Mouse (Mus musculus): ENCODE data around the gene Cspg4. TPM values are rescaled to one million over a fixed set of nuclear protein-coding genes. Genes with fewer than 3 reads are reported as not detected.

Cspg4 gene
- total and polyA plus RNA-seq, 2 experiments from 2014 or later, result 7.6 to 42.1 TPM

DNA sequence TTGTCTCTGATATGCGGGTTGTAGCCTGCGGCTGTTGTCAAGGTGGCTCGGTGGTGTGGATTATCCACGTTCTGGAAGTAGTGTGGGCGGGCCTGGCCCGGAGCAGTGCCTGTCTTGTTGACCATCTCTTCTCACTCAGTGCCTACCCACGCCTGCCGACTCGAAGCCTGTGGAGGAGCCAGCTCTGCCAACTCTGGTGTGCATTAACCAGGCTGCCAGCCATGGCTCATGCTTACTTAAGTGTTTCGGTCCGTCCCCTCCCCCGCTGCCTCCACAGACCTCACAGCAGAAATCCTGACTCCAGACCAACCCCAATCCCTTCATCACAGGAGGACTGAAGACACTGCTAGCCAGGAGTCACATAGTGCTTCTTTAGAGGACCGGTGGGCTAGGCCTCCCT lies 4.7 kb downstream of the Cspg4 start:
- H3K27me3 ChIP-seq (ENCODE audit: insufficient read depth, low read length), result no peaks in the 10 kb centered on the region
- 65% methylated on average over 13 of the region's 13 CpGs for WGBS
- no peak for TF ChIP-seq CTCF (IDR thresholded peaks at IDR 0.05; ENCODE audit: low read depth)
- H3K9ac ChIP-seq (replicated peaks; ENCODE audit: low read length), result no peak overlapping the region
- H3K4me3 ChIP-seq (ENCODE audit: low read length), result no peak overlapping the region
- H3K4me1 ChIP-seq (ENCODE audit: insufficient read depth, low read length), result 0 out of 2 replicates have a peak, but pooled peaks cover 16% of the 10 kb centered on the region
- H3K9me3 ChIP-seq (ENCODE audit: low read length), result no peaks in the 10 kb centered on the region
- no peaks in the 10 kb centered on the region for H3K36me3 ChIP-seq (ENCODE audit: insufficient read depth, low read length)
- no peak overlapping the region for H3K4me2 ChIP-seq (ENCODE audit: low read depth, low read length)
- DNase-seq (ENCODE audit: low spot score) (peak; percentile 23), ATAC-seq (no peak)
- no peak overlapping the region for H3K27ac ChIP-seq

DNA sequence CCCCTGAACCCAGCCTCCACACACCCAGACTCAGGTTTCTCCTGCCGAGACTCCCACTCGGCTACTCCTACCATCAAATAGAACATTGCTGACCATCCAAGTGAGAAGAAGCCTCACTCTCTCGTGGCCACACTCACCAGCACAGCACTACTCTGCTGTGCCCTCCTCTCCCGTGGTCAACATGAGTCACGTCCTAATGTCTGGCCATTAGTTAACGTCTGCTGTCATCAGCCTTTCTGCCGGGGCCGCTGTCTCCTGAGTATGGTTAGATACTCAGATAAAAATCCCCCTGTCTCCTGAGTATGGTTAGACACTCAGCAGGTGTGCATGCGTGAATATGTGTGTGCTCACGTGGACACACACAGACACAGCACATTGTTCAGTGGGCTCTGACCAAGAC lies 5.9 kb downstream of the Cspg4 start:
- H3K9me3 ChIP-seq (ENCODE audit: low read length), result no peaks in the 10 kb centered on the region
- H3K27ac ChIP-seq, result no peak overlapping the region; the same call in 1 of the 2 replicates
- no peaks in the 10 kb centered on the region for H3K27me3 ChIP-seq (ENCODE audit: insufficient read depth, low read length)
- 71% methylated on average over 10 of the region's 10 CpGs for WGBS
- H3K4me1 ChIP-seq (ENCODE audit: insufficient read depth, low read length), result 0 out of 2 replicates have a peak, but pooled peaks cover 14% of the 10 kb centered on the region
- no peak overlapping the region for H3K9ac ChIP-seq (replicated peaks; ENCODE audit: low read length)
- no peak for TF ChIP-seq CTCF (IDR thresholded peaks at IDR 0.05; ENCODE audit: low read depth)
- DNase-seq (ENCODE audit: low spot score) (no peak), ATAC-seq (no peak)
- no peak overlapping the region for H3K4me3 ChIP-seq (ENCODE audit: low read length)
- no peak overlapping the region for H3K4me2 ChIP-seq (ENCODE audit: low read depth, low read length)
- no peaks in the 10 kb centered on the region for H3K36me3 ChIP-seq (ENCODE audit: insufficient read depth, low read length)

DNA sequence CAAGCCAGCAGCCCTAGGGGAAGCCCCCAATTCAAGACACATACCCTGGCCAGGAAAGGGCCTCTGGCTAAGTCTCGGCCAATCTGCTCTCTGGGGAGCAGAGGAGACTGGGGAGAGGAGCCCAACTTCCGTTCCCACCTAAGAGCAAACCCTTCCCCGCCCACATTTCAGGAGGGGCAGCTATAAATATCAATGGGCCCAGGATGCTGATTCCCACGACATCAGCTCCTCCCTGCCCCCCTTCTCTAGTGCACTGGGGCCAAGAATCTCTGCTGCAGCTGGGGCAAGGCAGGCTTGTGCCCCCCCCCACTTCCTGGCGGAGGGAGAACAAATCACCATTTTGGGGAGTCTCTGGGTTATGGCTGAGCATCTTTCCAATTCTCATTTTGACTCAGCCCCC lies 6.4 kb downstream of the Cspg4 start:
- Histone ChIP-seq H3K27me3 (ENCODE audit: insufficient read depth, low read length) (no peaks in the 10 kb centered on the region), H3K9ac (replicated peaks; ENCODE audit: low read length) (no peak overlapping the region), H3K4me3 (ENCODE audit: low read length) (no peak overlapping the region), H3K4me2 (ENCODE audit: low read depth, low read length) (no peak overlapping the region), H3K27ac (no peak overlapping the region; the same call in 1 of the 2 replicates), H3K9me3 (ENCODE audit: low read length) (no peaks in the 10 kb centered on the region), H3K36me3 (ENCODE audit: insufficient read depth, low read length) (no peaks in the 10 kb centered on the region), H3K4me1 (ENCODE audit: insufficient read depth, low read length) (0 out of 2 replicates have a peak, but pooled peaks cover 14% of the 10 kb centered on the region)
- ATAC-seq, result no peak
- WGBS, result 49% methylated on average over 5 of the region's 5 CpGs
- no peak for TF ChIP-seq CTCF (IDR thresholded peaks at IDR 0.05; ENCODE audit: low read depth)
- DNase-seq (ENCODE audit: low spot score), result peak; percentile 36

DNA sequence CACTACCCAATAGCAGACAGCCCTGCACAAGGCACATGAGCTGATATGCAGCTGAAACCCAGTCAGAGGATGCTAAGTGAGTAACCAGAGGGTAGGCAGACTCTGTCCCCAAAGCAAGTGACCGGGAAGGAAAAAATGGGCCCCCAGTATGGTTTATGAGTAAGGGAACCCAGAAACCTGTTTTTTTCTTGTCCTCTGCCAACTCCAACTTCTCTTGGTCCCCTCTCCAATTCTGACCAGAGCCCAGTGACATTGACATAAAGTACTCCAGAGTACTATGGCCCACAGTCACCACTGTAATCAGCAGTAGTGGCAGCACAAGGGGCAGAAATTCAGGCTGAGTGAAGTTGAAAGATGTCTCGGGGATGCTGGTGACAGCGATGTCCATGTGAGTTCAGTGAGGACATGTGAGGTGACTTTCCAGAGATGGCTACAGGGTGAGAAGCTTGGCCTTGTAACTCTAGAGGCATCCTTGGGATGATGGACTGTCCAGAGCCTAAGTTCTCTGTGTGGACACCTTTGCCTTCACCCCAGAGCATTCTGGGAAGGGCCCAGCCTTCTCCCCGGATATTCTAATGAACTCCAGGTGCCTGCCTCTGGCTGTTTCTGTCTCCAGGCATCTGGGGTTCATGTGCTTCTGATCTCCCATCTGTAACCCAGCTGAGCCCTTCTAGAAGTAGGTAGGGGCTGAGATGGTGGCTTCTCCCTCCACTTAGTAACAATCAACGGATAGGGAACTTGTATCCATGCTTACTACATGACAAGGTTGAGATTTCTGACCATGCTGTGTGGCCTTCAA lies 7.5 kb downstream of the Cspg4 start:
- Histone ChIP-seq H3K9ac (replicated peaks; ENCODE audit: low read length) (no peak overlapping the region), H3K4me2 (ENCODE audit: low read depth, low read length) (no peak overlapping the region), H3K27ac (no peak overlapping the region), H3K4me3 (ENCODE audit: low read length) (no peak overlapping the region), H3K27me3 (ENCODE audit: insufficient read depth, low read length) (no peaks in the 10 kb centered on the region), H3K36me3 (ENCODE audit: insufficient read depth, low read length) (no peaks in the 10 kb centered on the region), H3K9me3 (ENCODE audit: low read length) (no peaks in the 10 kb centered on the region), H3K4me1 (ENCODE audit: insufficient read depth, low read length) (0 out of 2 replicates have a peak, but pooled peaks cover 14% of the 10 kb centered on the region)
- ATAC-seq, result no peak
- no peak for DNase-seq (ENCODE audit: low spot score)
- TF ChIP-seq CTCF (IDR thresholded peaks at IDR 0.05; ENCODE audit: low read depth), result no peak
- WGBS, result 88% methylated on average over 5 of the region's 5 CpGs

DNA sequence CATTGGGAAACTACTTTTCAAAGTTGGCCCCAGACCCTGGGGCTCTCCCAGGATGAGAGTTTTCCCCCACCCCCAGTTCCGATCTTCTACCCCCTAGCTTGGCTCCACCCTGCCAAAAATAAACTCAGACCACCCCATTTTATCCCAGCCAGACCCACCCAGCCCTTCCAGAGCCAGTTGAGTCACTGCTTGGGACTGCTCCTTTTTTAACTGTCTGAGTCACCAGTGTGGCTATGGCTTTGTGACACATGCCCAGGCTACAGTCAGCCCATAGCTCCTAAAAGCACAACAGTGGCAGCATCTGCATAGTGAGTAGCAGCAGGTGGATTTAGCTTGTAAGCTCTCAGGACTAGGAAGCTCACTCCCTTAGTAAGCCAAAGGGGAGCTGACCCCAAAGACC lies 8.3 kb downstream of the Cspg4 start:
- no peak overlapping the region for H3K27ac ChIP-seq
- H3K4me3 ChIP-seq (ENCODE audit: low read length), result no peak overlapping the region
- no peak for ATAC-seq
- H3K4me1 ChIP-seq (ENCODE audit: insufficient read depth, low read length), result 0 out of 2 replicates have a peak, but pooled peaks cover 14% of the 10 kb centered on the region
- no peak for TF ChIP-seq CTCF (IDR thresholded peaks at IDR 0.05; ENCODE audit: low read depth)
- WGBS, result 61% methylated on average over 1 of the region's 1 CpGs
- H3K36me3 ChIP-seq (ENCODE audit: insufficient read depth, low read length), result no peaks in the 10 kb centered on the region
- no peak overlapping the region for H3K4me2 ChIP-seq (ENCODE audit: low read depth, low read length)
- H3K9me3 ChIP-seq (ENCODE audit: low read length), result no peaks in the 10 kb centered on the region
- H3K27me3 ChIP-seq (ENCODE audit: insufficient read depth, low read length), result no peaks in the 10 kb centered on the region
- no peak for DNase-seq (ENCODE audit: low spot score)
- no peak overlapping the region for H3K9ac ChIP-seq (replicated peaks; ENCODE audit: low read length)

DNA sequence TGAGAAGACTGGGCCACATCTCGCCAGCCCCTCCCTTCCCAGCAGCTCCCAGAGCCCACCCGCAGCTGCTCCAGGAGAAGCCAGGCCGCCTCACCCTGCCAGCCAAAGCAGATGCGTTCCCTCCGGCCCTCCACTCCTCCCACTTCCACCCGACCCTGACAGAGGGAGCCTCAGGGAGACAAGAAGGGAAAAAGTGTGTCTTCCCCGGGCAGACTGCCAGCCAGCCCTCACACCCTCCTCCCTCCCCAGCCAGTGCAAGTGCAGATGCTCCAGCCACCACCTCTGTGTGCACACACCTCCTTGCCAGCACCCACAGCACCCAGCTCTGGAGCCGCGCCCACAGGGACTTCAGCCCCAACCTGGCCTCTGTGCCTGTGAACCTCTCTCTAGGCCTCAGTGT lies 12.0 kb downstream of the Cspg4 start:
- Histone ChIP-seq H3K9me3 (ENCODE audit: low read length) (no peaks in the 10 kb centered on the region), H3K4me1 (ENCODE audit: insufficient read depth, low read length) (no peaks in the 10 kb centered on the region), H3K4me3 (ENCODE audit: low read length) (no peak overlapping the region), H3K36me3 (ENCODE audit: insufficient read depth, low read length) (no peaks in the 10 kb centered on the region), H3K27ac (no peak overlapping the region), H3K4me2 (ENCODE audit: low read depth, low read length) (no peak overlapping the region), H3K9ac (replicated peaks; ENCODE audit: low read length) (no peak overlapping the region), H3K27me3 (ENCODE audit: insufficient read depth, low read length) (no peaks in the 10 kb centered on the region)
- TF ChIP-seq CTCF (IDR thresholded peaks at IDR 0.05; ENCODE audit: low read depth), result no peak
- DNase-seq (ENCODE audit: low spot score), result peak; percentile 54
- 42% methylated on average over 9 of the region's 9 CpGs for WGBS
- no peak for ATAC-seq

DNA sequence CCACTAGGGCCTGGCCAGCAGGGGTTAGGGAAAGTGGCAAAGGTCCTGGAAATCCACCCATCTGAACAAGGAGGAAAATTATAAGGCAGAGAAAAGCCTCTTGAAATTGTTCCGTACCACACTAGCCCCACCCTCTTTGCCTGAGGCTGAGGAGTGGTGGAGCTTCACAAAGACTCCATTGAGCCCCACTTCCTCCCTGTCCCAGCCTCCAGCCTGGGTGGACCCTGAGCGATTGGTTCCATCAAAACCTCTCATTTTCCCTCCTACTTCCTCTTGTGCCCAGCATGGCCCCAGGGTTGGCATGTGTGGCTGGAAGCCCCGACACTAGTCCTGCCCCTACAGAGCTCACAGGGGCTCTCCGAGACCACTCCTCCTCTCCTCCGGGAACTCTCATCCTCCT lies 12.5 kb downstream of the Cspg4 start:
- no peak overlapping the region for H3K9ac ChIP-seq (replicated peaks; ENCODE audit: low read length)
- DNase-seq (ENCODE audit: low spot score), result no peak
- 71% methylated on average over 5 of the region's 5 CpGs for WGBS
- H3K4me3 ChIP-seq (ENCODE audit: low read length), result no peak overlapping the region
- H3K27ac ChIP-seq, result no peak overlapping the region
- H3K9me3 ChIP-seq (ENCODE audit: low read length), result no peaks in the 10 kb centered on the region
- no peaks in the 10 kb centered on the region for H3K36me3 ChIP-seq (ENCODE audit: insufficient read depth, low read length)
- no peaks in the 10 kb centered on the region for H3K4me1 ChIP-seq (ENCODE audit: insufficient read depth, low read length)
- H3K27me3 ChIP-seq (ENCODE audit: insufficient read depth, low read length), result no peaks in the 10 kb centered on the region
- no peak overlapping the region for H3K4me2 ChIP-seq (ENCODE audit: low read depth, low read length)
- TF ChIP-seq CTCF (IDR thresholded peaks at IDR 0.05; ENCODE audit: low read depth), result no peak
- no peak for ATAC-seq
